Mouse (Mus musculus) gastrocnemius, adult 2 months (tissue): ENCODE measurements around the gene Fam227b. TPM values are rescaled to one million over a fixed set of nuclear protein-coding genes. Genes with fewer than 3 reads are reported as not detected.

Experiments used
- DNase-seq: peaks from one replicate; pipeline ENCODE4 v3.0.0; 2022
- H3K27ac ChIP-seq: fragments of 200-600 bp; 2 replicates; pipeline ENCODE4 v1.8.1; 2022; ENCODE audit warnings: mild to moderate bottlenecking
- H3K4me3 ChIP-seq: fragments of 200-600 bp; 2 replicates; pipeline ENCODE4 v1.8.1; 2022; ENCODE audit warnings: mild to moderate bottlenecking, moderate library complexity
- CTCF ChIP-seq: fragments of 200-600 bp; IDR thresholded peaks from 2 replicates; pipeline ENCODE4 v1.8.1; 2022; ENCODE audit warnings: antibody characterized with exemption, mild to moderate bottlenecking, moderate library complexity
- intact Hi-C: fragments of 180-260 bp; cut with DNase I; formaldehyde crosslinking; loops from one replicate; pipeline ENCODE4 v1.15.1; 2025
- long read RNA-seq, 2 experiments: library from polyadenylated mRNA; stranded (forward); transcript quantifications; one replicate each; pipeline ENCODE4 v2.0.0; 2021
- total RNA-seq, 2 experiments: library from RNA; stranded (reverse); gene quantifications; 2 replicates each; pipeline ENCODE4 v1.2.3; 2021

Gene Fam227b
- not detected for total RNA-seq
- long read RNA-seq, experiment 1 = 0 reads
- long read RNA-seq, experiment 2 = 0 reads

GRCm38 (mm10) chr2:126151855-126152571, at the start of gene Fam227b, which contains the start of gene Dtwd1:
Fam227b (minus strand) TSS chr2:126152004.
Dtwd1 (plus strand) TSS chr2:126152141.
- TF ChIP-seq CTCF = no peak
- Histone ChIP-seq H3K4me3 (peak within 1 kb of the TSS; percentile 83), H3K27ac (peak within 1 kb of the TSS; percentile 97)
- peak; percentile 99 for DNase-seq
- intact Hi-C loops = loop anchor here (5.0 to 10.0 kb wide), 2 partner anchors 100 to 147 kb away; no protein-coding TSS in a partner anchor

- no peak for TF ChIP-seq CTCF
- no peak overlapping the region for H3K4me3 ChIP-seq
- no peak overlapping the region for H3K27ac ChIP-seq
- intact Hi-C loops = no loop called here
- no peak for DNase-seq
These were observed 47.2 kb upstream of the Fam227b start for GRCm38 (mm10) chr2:126198971-126199370.

- intact Hi-C loops = no loop called here
- no peak for DNase-seq
- Histone ChIP-seq H3K4me3 (no peak overlapping the region), H3K27ac (no peak overlapping the region)
- no peak for TF ChIP-seq CTCF
These were observed 44.0 kb upstream of the Fam227b start for GRCm38 (mm10) chr2:126195631-126196356.

- intact Hi-C loops = no loop called here
- no peak for TF ChIP-seq CTCF
- Histone ChIP-seq H3K27ac (no peak overlapping the region), H3K4me3 (no peak overlapping the region)
- no peak for DNase-seq
These were observed 40.3 kb upstream of the Fam227b start for GRCm38 (mm10) chr2:126192129-126192528.

GRCm38 (mm10) chr2:126191306-126191705, 39.5 kb upstream of the Fam227b start:
- no peak overlapping the region for H3K4me3 ChIP-seq
- no peak overlapping the region for H3K27ac ChIP-seq
- intact Hi-C loops = no loop called here
- no peak for DNase-seq
- TF ChIP-seq CTCF = no peak

GRCm38 (mm10) chr2:126171427-126171826, 19.6 kb upstream of the Fam227b start:
- TF ChIP-seq CTCF = no peak
- no peak overlapping the region for H3K27ac ChIP-seq
- intact Hi-C loops = no loop called here
- H3K4me3 ChIP-seq = no peak overlapping the region
- DNase-seq = no peak

GRCm38 (mm10) chr2:126166848-126167617, 15.2 kb upstream of the Fam227b start:
- Histone ChIP-seq H3K4me3 (no peak overlapping the region), H3K27ac (no peak overlapping the region)
- intact Hi-C loops = no loop called here
- no peak for DNase-seq
- no peak for TF ChIP-seq CTCF

- no peak for TF ChIP-seq CTCF
- H3K4me3 ChIP-seq = no peak overlapping the region
- DNase-seq = no peak
- H3K27ac ChIP-seq = no peak overlapping the region
- intact Hi-C loops = no loop called here
These were observed 14.5 kb upstream of the Fam227b start for GRCm38 (mm10) chr2:126166335-126166734.

GRCm38 (mm10) chr2:126165277-126166018, 13.6 kb upstream of the Fam227b start:
- TF ChIP-seq CTCF = no peak
- Histone ChIP-seq H3K4me3 (no peak overlapping the region), H3K27ac (no peak overlapping the region)
- no peak for DNase-seq
- intact Hi-C loops = no loop called here

GRCm38 (mm10) chr2:126147723-126148122, 4.1 kb downstream of the Fam227b start:
- intact Hi-C loops = no loop called here
- TF ChIP-seq CTCF = no peak
- no peak overlapping the region for H3K27ac ChIP-seq
- no peak for DNase-seq
- no peak overlapping the region for H3K4me3 ChIP-seq

- intact Hi-C loops = no loop called here
- no peak for TF ChIP-seq CTCF
These were observed 57.2 kb downstream of the Fam227b start for GRCm38 (mm10) chr2:126094616-126095015.

GRCm38 (mm10) chr2:126090432-126090831, 61.4 kb downstream of the Fam227b start:
- DNase-seq = no peak
- no peak for TF ChIP-seq CTCF
- H3K4me3 ChIP-seq = no peak overlapping the region
- no peak overlapping the region for H3K27ac ChIP-seq
- intact Hi-C loops = no loop called here

More at GRCm38 (mm10) chr2:126094616-126095015, 57.2 kb downstream of the Fam227b start:
- DNase-seq = no peak
- Histone ChIP-seq H3K27ac (no peak overlapping the region), H3K4me3 (no peak overlapping the region)
